Mouse (Mus musculus) kidney, embryonic 14.5 days (tissue): ENCODE results near the gene Pfn3. TPM values are rescaled to one million over a fixed set of nuclear protein-coding genes. Genes with fewer than 3 reads are reported as not detected.

Experiments used
- ATAC-seq: fragments of 200-750 bp; cut with Nextera tagmentation; 2 replicates; pipeline ENCODE4 v1.8.0; 2017; ENCODE audit warnings: moderate number of reproducible peaks, mild to moderate bottlenecking, moderate TSS enrichment, moderate library complexity; ENCODE audit not compliant: low FRiP score, low TSS enrichment
- H3K27ac ChIP-seq: fragments of 300-500 bp; sonication (generic); 2 replicates; pipeline ENCODE4 v1.5.1; 2014; ENCODE audit warnings: low read depth, mild to moderate bottlenecking, low read length, moderate library complexity, mixed read lengths
- H3K27me3 ChIP-seq: fragments of 300-500 bp; sonication (generic); 2 replicates; pipeline ENCODE4 v1.6.1; 2014; ENCODE audit warnings: mild to moderate bottlenecking, low read length; ENCODE audit not compliant: control insufficient read depth, insufficient read depth
- H3K36me3 ChIP-seq: fragments of 300-500 bp; sonication (generic); 2 replicates; pipeline ENCODE4 v1.6.1; 2014; ENCODE audit warnings: low read length, mixed read lengths; ENCODE audit not compliant: control insufficient read depth, insufficient read depth
- H3K4me1 ChIP-seq: fragments of 300-500 bp; sonication (generic); 2 replicates; pipeline ENCODE4 v1.6.1; 2014; ENCODE audit warnings: low read length, mixed read lengths; ENCODE audit not compliant: control insufficient read depth, insufficient read depth
- H3K4me2 ChIP-seq: fragments of 300-500 bp; sonication (generic); replicated peaks from 2 replicates; pipeline ENCODE4 v1.6.1; 2014; ENCODE audit warnings: low read depth, mild to moderate bottlenecking, low read length
- H3K4me3 ChIP-seq: fragments of 300-500 bp; sonication (generic); 2 replicates; pipeline ENCODE4 v1.5.1; 2014; ENCODE audit warnings: mild to moderate bottlenecking, low read length
- H3K9ac ChIP-seq: fragments of 300-500 bp; sonication (generic); 2 replicates; pipeline ENCODE4 v1.6.1; 2014; ENCODE audit warnings: low read depth, mild to moderate bottlenecking, low read length, moderate library complexity
- H3K9me3 ChIP-seq: fragments of 300-500 bp; sonication (generic); 2 replicates; pipeline ENCODE4 v1.6.1; 2016; ENCODE audit warnings: low read length; ENCODE audit not compliant: control insufficient read depth
- WGBS: fragments of 180-500 bp; shearing (Covaris S2); extraction: QIAGEN DNeasy Blood & Tissue Kit; methylation state at CpG from one replicate; pipeline ENCODE4 v1.1.7; 2014; 5-methylcytosine and 5-hydroxymethylcytosine counted together
- polyA plus RNA-seq: library from polyadenylated mRNA; unstranded; fragments of >200 nt; fragmentation: Nextera tagmentation; extraction: Ambion mirVana; gene quantifications from 2 replicates; pipeline ENCODE4 v1.2.1, GENCODE M21; 2014

Pfn3 gene
- polyA plus RNA-seq, 1 experiment from 2014 or later, result not detected

DNA sequence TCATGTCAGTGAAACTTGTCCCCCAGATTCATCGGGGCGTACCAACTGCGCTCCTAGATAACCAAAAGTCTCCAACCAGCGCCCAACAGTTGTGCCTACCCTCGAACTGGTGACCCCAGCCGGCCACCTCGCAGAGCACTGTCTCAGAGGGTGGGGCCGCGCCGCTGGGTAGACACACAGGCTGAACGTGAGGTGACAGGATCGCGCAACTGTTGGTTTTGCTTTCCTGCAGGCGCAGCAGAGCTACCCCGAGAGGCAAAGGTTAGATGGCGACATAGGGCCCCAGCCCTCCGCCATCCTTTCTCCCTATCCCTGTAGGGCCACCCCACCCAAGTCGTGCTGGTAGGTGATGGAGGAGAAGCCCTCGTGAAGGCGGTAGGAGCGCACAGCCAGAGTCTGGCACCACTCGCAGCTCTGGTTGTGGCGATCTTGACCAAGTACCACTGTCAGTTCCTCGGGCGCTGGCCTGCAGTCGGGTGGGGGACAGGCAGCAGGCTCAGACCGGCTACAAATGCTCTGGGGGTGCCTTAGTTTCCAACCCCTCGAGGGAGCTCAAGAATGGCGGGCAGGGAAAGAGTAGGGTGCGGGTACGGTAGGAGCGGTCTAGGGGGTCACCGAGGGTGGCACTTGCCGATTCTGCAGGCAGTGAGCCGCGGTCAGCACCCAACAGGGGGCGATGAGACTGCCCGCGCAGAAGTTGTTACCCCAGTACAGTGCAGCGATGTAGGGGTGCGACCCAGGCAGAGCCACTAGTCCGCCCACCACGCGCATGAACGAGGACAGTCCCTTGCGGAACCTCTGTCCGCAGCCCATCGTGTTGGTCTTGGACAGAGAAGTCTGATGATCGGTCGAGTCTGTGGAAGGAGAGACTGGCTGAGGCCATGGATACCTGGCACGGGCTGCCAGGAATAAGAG is 5.2 kb upstream of the Pfn3 start:
- ATAC-seq, result peak; percentile 7; the same call in 1 of the 2 replicates
- no peaks in the 10 kb centered on the region for H3K36me3 ChIP-seq
- H3K4me1 ChIP-seq, result 0 out of 2 replicates have a peak, but pooled peaks cover 9% of the 10 kb centered on the region
- 30% methylated on average over 51 of the region's 51 CpGs for WGBS
- H3K27ac ChIP-seq, result no peak overlapping the region
- H3K4me2 ChIP-seq, result no peak overlapping the region
- no peaks in the 10 kb centered on the region for H3K9me3 ChIP-seq
- 0 out of 2 replicates have a peak overlapping the region, but pooled peaks have one; percentile 24 for H3K4me3 ChIP-seq
- peaks cover 37% of the 10 kb centered on the region for H3K27me3 ChIP-seq
- H3K9ac ChIP-seq, result no peak overlapping the region

DNA sequence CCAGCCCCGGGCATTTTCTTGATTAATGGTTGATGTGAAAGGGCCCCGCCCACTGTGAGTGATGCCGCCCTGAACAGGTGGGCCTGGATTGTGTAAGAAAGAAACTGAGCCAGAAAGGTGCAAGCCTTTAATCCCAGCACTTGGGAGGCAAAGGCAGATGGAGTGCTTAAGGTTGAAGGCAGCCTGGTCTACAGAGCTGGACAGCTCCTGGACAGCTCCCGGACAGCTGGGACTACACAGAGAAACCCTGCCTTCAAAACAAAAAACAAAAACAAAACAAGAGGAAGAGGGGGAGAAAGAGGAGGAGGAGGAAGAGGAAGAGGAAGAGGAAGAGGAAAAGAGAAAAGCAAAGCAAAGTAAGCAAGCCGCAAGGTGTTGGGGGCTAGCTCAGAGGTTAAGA is 4.1 kb upstream of the Pfn3 start:
- H3K36me3 ChIP-seq, result no peaks in the 10 kb centered on the region
- WGBS, result 76% methylated on average over 5 of the region's 5 CpGs
- no peak overlapping the region for H3K4me2 ChIP-seq
- H3K27me3 ChIP-seq, result peaks cover 37% of the 10 kb centered on the region
- no peaks in the 10 kb centered on the region for H3K9me3 ChIP-seq
- H3K27ac ChIP-seq, result no peak overlapping the region
- ATAC-seq, result no peak
- H3K9ac ChIP-seq, result no peak overlapping the region
- H3K4me1 ChIP-seq, result 0 out of 2 replicates have a peak, but pooled peaks cover 14% of the 10 kb centered on the region
- H3K4me3 ChIP-seq, result no peak overlapping the region

DNA sequence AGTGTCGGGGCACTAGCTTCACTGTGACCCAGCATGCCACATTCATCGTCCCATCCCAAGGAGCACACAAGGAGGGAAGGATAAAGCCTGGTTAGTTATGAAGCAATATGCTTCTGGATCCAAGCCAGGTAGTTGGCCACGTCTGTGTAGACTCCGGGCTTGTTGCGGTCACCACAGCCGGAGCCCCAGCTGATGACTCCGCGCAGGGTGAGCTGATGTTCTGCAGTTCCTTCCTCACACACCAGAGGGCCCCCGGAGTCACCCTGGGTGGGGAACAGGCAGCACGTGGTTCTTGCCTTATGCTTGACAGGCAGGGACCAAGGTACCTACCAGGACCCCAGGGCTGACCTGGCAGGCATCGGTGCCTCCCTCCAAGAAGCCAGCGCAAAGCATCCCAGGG is 3.0 kb upstream of the Pfn3 start:
- Histone ChIP-seq H3K27ac (no peak overlapping the region), H3K4me1 (0 out of 2 replicates have a peak, but pooled peaks cover 14% of the 10 kb centered on the region), H3K36me3 (no peaks in the 10 kb centered on the region), H3K4me3 (no peak overlapping the region), H3K9ac (no peak overlapping the region), H3K27me3 (peaks cover 39% of the 10 kb centered on the region), H3K4me2 (no peak overlapping the region), H3K9me3 (no peaks in the 10 kb centered on the region)
- 12% methylated on average over 12 of the region's 12 CpGs for WGBS
- peak; percentile 54 for ATAC-seq

- H3K4me2 ChIP-seq, result no peak overlapping the region
- H3K36me3 ChIP-seq, result no peaks in the 10 kb centered on the region
- H3K4me3 ChIP-seq, result no peak overlapping the region
- 0 out of 2 replicates have a peak, but pooled peaks cover 8% of the 10 kb centered on the region for H3K4me1 ChIP-seq
- 89% methylated on average over 12 of the region's 12 CpGs for WGBS
- ATAC-seq, result no peak
- H3K27ac ChIP-seq, result no peak overlapping the region
- H3K9ac ChIP-seq, result no peak overlapping the region
- 0 out of 2 replicates have a peak, but pooled peaks cover 5% of the 10 kb centered on the region for H3K27me3 ChIP-seq
- H3K9me3 ChIP-seq, result no peaks in the 10 kb centered on the region
Measured at GRCm38 (mm10) chr13:55413333-55413732, 1.7 kb downstream of the Pfn3 start.

GRCm38 (mm10) chr13:55412643-55413307 is 2.3 kb downstream of the Pfn3 start:
- no peaks in the 10 kb centered on the region for H3K9me3 ChIP-seq
- H3K4me3 ChIP-seq, result no peak overlapping the region
- H3K36me3 ChIP-seq, result no peaks in the 10 kb centered on the region
- 0 out of 2 replicates have a peak, but pooled peaks cover 5% of the 10 kb centered on the region for H3K4me1 ChIP-seq
- no peak overlapping the region for H3K4me2 ChIP-seq
- no peak overlapping the region for H3K27ac ChIP-seq
- ATAC-seq, result no peak
- H3K27me3 ChIP-seq, result 0 out of 2 replicates have a peak, but pooled peaks cover 3% of the 10 kb centered on the region
- no peak overlapping the region for H3K9ac ChIP-seq
- WGBS, result 78% methylated on average over 13 of the region's 13 CpGs

- Histone ChIP-seq H3K4me3 (no peak overlapping the region), H3K9me3 (no peaks in the 10 kb centered on the region), H3K36me3 (no peaks in the 10 kb centered on the region), H3K4me2 (no peak overlapping the region), H3K9ac (no peak overlapping the region), H3K4me1 (0 out of 2 replicates have a peak, but pooled peaks cover 5% of the 10 kb centered on the region), H3K27ac (no peak overlapping the region), H3K27me3 (0 out of 2 replicates have a peak, but pooled peaks cover 3% of the 10 kb centered on the region)
- ATAC-seq, result no peak
- WGBS, result 68% methylated on average over 7 of the region's 7 CpGs
Measured at GRCm38 (mm10) chr13:55411826-55412225, 3.2 kb downstream of the Pfn3 start.

DNA sequence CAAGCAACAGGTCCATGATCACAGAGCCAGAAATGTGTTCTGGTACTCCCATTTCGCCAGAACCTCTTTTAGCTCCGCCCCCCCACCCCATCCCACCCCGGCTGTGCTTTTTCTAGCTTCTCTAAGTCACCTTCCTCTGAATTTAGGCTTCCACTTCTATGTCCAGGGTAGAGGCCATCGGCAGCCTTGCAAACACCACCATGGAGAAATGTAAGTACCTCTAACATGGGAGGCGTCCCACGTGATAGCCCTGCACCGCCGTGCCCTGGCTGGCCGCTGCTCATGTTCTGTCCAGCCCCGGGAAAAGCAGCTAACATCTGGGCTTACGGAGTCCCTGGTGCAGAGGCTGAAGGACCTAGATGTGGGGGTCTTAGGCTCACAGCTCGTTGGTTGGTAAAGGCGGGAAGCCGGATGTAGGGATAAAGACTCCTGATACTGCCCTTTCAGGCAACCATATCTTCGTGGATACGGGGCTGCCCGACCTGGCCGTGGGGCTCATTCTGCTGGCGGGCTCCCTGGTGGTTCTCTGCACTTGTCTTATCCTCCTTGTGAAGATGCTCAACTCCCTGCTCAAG is 6.4 kb downstream of the Pfn3 start:
- no peaks in the 10 kb centered on the region for H3K4me1 ChIP-seq
- no peak overlapping the region for H3K9ac ChIP-seq
- H3K4me2 ChIP-seq, result no peak overlapping the region
- H3K9me3 ChIP-seq, result no peaks in the 10 kb centered on the region
- no peak overlapping the region for H3K4me3 ChIP-seq
- H3K27me3 ChIP-seq, result 0 out of 2 replicates have a peak, but pooled peaks cover 2% of the 10 kb centered on the region
- no peaks in the 10 kb centered on the region for H3K36me3 ChIP-seq
- ATAC-seq, result no peak
- WGBS, result 88% methylated on average over 19 of the region's 19 CpGs
- no peak overlapping the region for H3K27ac ChIP-seq

GRCm38 (mm10) chr13:55407341-55407740 is 7.7 kb downstream of the Pfn3 start:
- 89% methylated on average over 4 of the region's 4 CpGs for WGBS
- Histone ChIP-seq H3K27ac (no peak overlapping the region), H3K9ac (no peak overlapping the region), H3K4me2 (no peak overlapping the region), H3K4me1 (no peaks in the 10 kb centered on the region), H3K36me3 (no peaks in the 10 kb centered on the region), H3K27me3 (no peaks in the 10 kb centered on the region), H3K4me3 (no peak overlapping the region), H3K9me3 (no peaks in the 10 kb centered on the region)
- no peak for ATAC-seq
